ENCODE assay signal across 22 mouse cellular contexts in the genomic region with DNA sequence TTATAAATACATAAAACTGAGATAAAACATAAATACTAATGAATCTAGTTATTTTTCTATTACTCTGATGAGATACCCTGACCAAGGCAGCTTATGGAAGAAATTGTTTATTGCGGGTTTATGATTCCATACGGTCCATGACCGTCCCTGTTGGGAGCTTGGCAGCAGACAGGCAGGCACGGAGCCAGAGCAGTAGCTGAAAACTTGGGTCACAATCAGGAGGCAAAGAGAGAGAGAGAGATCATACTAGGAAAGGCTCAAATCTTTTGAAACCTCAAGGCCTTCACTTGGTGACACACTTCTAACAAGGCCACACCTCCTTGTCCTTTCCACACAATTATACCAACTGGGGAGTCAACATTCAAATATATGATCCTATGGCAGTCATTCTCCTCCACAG.
DNase-seq lines count a peak whose midpoint lies in the region; ATAC-seq and TF ChIP-seq lines count a peak whose summit lies in the region.
"Had no signal": no experiment of that assay in that cellular context is flagged by ENCODE, and none has a peak within 500 bp of the region (broad histone marks: within the 10 kb centered on the region; RNA-seq: fewer than 3 reads in every experiment).

No protein-coding gene starts in this region.

- TF ChIP-seq EP300 in lung, postnatal 0 days (IDR thresholded peaks at IDR 0.05): no peak

- DNase-seq in adrenal gland, adult 8-10 months: peak; percentile 45
- DNase-seq in adrenal gland, adult 18-20 months (ENCODE audit: low spot score in 2 of 2): no peak
- peak; percentile 51 for DNase-seq in gastrocnemius, adult 2 months
- DNase-seq in gastrocnemius, postnatal 14 days: no peak
- DNase-seq in lung, embryonic 14.5 days: peak; percentile 7
- no peak for DNase-seq in lung, postnatal 0 days (ENCODE audit: low spot score)
- DNase-seq in Muller cell, postnatal 12 days (ENCODE audit: inconsistent ontology term): no peak
- DNase-seq: gastrocnemius, postnatal 25 days; heart, postnatal 4 days; kidney, postnatal 25 days; right cerebral cortex, postnatal 4 days; thymus, postnatal 25 days had no signal

- 61% methylated on average over 4 of the region's 4 CpGs for WGBS in lung, embryonic 14.5 days
- WGBS in lung, postnatal 0 days: 71% methylated on average over 4 of the region's 4 CpGs
- 75% methylated on average over 4 of the region's 4 CpGs for WGBS in intestine, postnatal 0 days

- no peaks in the 10 kb centered on the region for H3K9me3 ChIP-seq in lung, embryonic 14.5 days (ENCODE audit: low read depth, low read length)
- no peaks in the 10 kb centered on the region for H3K9me3 ChIP-seq in lung, postnatal 0 days (ENCODE audit: low read length)
- no peaks in the 10 kb centered on the region for H3K9me3 ChIP-seq in intestine, postnatal 0 days (ENCODE audit: control insufficient read depth)
- H3K9me3 ChIP-seq: forebrain, embryonic 10.5 days; intestine, embryonic 15.5 days; limb, embryonic 13.5 days; lung, embryonic 15.5 days had no signal

- H3K4me3 ChIP-seq in gastrocnemius, adult 2 months: no peak overlapping the region
- no peak overlapping the region for H3K4me3 ChIP-seq in lung, embryonic 14.5 days (ENCODE audit: low read depth, low read length)
- H3K4me3 ChIP-seq in lung, postnatal 0 days (ENCODE audit: low read depth, low read length): no peak overlapping the region
- H3K4me3 ChIP-seq in intestine, postnatal 0 days (ENCODE audit: low read depth, low read length): no peak overlapping the region
- H3K4me3 ChIP-seq: forebrain, embryonic 10.5 days; intestine, embryonic 15.5 days; layer of hippocampus, adult 2 months; limb, embryonic 13.5 days; lung, embryonic 15.5 days had no signal

- no peaks in the 10 kb centered on the region for H3K27me3 ChIP-seq in lung, embryonic 14.5 days (ENCODE audit: insufficient read depth, low read length)
- no peaks in the 10 kb centered on the region for H3K27me3 ChIP-seq in lung, postnatal 0 days (replicated peaks; ENCODE audit: insufficient read depth, low read length)
- H3K27me3 ChIP-seq in intestine, postnatal 0 days (replicated peaks; ENCODE audit: control insufficient read depth, insufficient read depth, low read length): no peaks in the 10 kb centered on the region
- H3K27me3 ChIP-seq: intestine, embryonic 15.5 days; limb, embryonic 13.5 days; lung, embryonic 15.5 days had no signal

- H3K36me3 ChIP-seq in lung, embryonic 14.5 days (ENCODE audit: insufficient read depth): no peaks in the 10 kb centered on the region
- no peaks in the 10 kb centered on the region for H3K36me3 ChIP-seq in lung, postnatal 0 days (ENCODE audit: insufficient read depth, low read length)
- no peaks in the 10 kb centered on the region for H3K36me3 ChIP-seq in intestine, postnatal 0 days (ENCODE audit: control insufficient read depth, insufficient read depth)
- H3K36me3 ChIP-seq: forebrain, embryonic 10.5 days; intestine, embryonic 15.5 days; limb, embryonic 13.5 days; lung, embryonic 15.5 days had no signal

- no peak for TF ChIP-seq CTCF in gastrocnemius, adult 2 months (IDR thresholded peaks at IDR 0.05)
- no peak for TF ChIP-seq CTCF in lung, embryonic 14.5 days (IDR thresholded peaks at IDR 0.05; ENCODE audit: low read depth)
- TF ChIP-seq CTCF in lung, postnatal 0 days (IDR thresholded peaks at IDR 0.05): no peak
- TF ChIP-seq CTCF in intestine, postnatal 0 days (IDR thresholded peaks at IDR 0.05; ENCODE audit: low read depth): no peak

- no peak for ATAC-seq in lung, embryonic 14.5 days (ENCODE audit: insufficient read depth)
- no peak for ATAC-seq in lung, postnatal 0 days
- no peak for ATAC-seq in intestine, postnatal 0 days
- ATAC-seq: forebrain, embryonic 16.5 days; intestine, embryonic 15.5 days had no signal

- 0 out of 2 replicates have a peak overlapping the region, but pooled peaks have one; percentile 16 for H3K27ac ChIP-seq in gastrocnemius, adult 2 months
- H3K27ac ChIP-seq in lung, embryonic 14.5 days (ENCODE audit: low read depth): no peak overlapping the region
- H3K27ac ChIP-seq in lung, postnatal 0 days (ENCODE audit: low read length): no peak overlapping the region
- no peak overlapping the region for H3K27ac ChIP-seq in intestine, postnatal 0 days (ENCODE audit: low read depth, low read length)
- H3K27ac ChIP-seq: forebrain, embryonic 10.5 days; intestine, embryonic 15.5 days; layer of hippocampus, adult 2 months; limb, embryonic 13.5 days; liver, embryonic 14.5 days; lung, embryonic 15.5 days; macrophage had no signal

- no peak overlapping the region for H3K9ac ChIP-seq in lung, embryonic 14.5 days
- H3K9ac ChIP-seq in lung, postnatal 0 days (replicated peaks; ENCODE audit: low read depth): no peak overlapping the region
- H3K9ac ChIP-seq in intestine, postnatal 0 days (ENCODE audit: low read depth, low read length): no peak overlapping the region
- H3K9ac ChIP-seq: hindbrain, embryonic 14.5 days; intestine, embryonic 15.5 days; limb, embryonic 13.5 days; liver, embryonic 14.5 days; lung, embryonic 15.5 days had no signal

- intact Hi-C loops in gastrocnemius, adult 2 months (cut with DNase I): no loop called here
- intact Hi-C loops in gastrocnemius, postnatal 14 days (cut with DNase I; ENCODE audit: low total_unique reads): no loop called here

- no peak overlapping the region for H3K4me2 ChIP-seq in lung, embryonic 14.5 days
- H3K4me2 ChIP-seq in lung, postnatal 0 days (replicated peaks; ENCODE audit: low read depth, low read length): no peak overlapping the region
- H3K4me2 ChIP-seq in intestine, postnatal 0 days (replicated peaks; ENCODE audit: low read depth): no peak overlapping the region
- H3K4me2 ChIP-seq: hindbrain, embryonic 14.5 days; intestine, embryonic 15.5 days; limb, embryonic 13.5 days; lung, embryonic 15.5 days had no signal

- H3K4me1 ChIP-seq in lung, embryonic 14.5 days (ENCODE audit: insufficient read depth): no peaks in the 10 kb centered on the region
- H3K4me1 ChIP-seq in lung, postnatal 0 days (ENCODE audit: insufficient read depth, low read depth, low read length): no peaks in the 10 kb centered on the region
- H3K4me1 ChIP-seq in intestine, postnatal 0 days (replicated peaks; ENCODE audit: control insufficient read depth, insufficient read depth, low read length): no peaks in the 10 kb centered on the region
- H3K4me1 ChIP-seq: intestine, embryonic 15.5 days; lung, embryonic 15.5 days had no signal

Comparison
In these comparisons a context has a peak if more than half of its experiments do, and no peak if none do; other contexts are left out.
1. DNase-seq: peak in adrenal gland, adult 8-10 months (single experiment), gastrocnemius, adult 2 months (single experiment) and lung, embryonic 14.5 days (single experiment); none in adrenal gland, adult 18-20 months (0 of 2), gastrocnemius, postnatal 14 days (single experiment), lung, postnatal 0 days (single experiment) and Muller cell, postnatal 12 days (single experiment).